Mouse (Mus musculus) intestine, postnatal 0 days (tissue): ENCODE results near the gene Fam20a. TPM values are rescaled to one million over a fixed set of nuclear protein-coding genes. Genes with fewer than 3 reads are reported as not detected.

Experiments
- ATAC-seq: fragments of 200-750 bp; cut with Nextera tagmentation; 2 replicates; pipeline ENCODE4 v1.8.0; 2017; ENCODE audit warnings: mild to moderate bottlenecking, moderate TSS enrichment, moderate library complexity
- H3K27ac ChIP-seq: fragments of 300-500 bp; sonication (generic); 2 replicates; pipeline ENCODE4 v1.5.1; 2014; ENCODE audit warnings: mild to moderate bottlenecking, low read depth, low read length, moderate library complexity
- H3K27me3 ChIP-seq: fragments of 300-500 bp; sonication (generic); replicated peaks from 2 replicates; pipeline ENCODE4 v1.6.1; 2014; ENCODE audit warnings: low read length, mixed read lengths; ENCODE audit not compliant: control insufficient read depth, insufficient read depth
- H3K36me3 ChIP-seq: fragments of 300-500 bp; sonication (generic); 2 replicates; pipeline ENCODE4 v1.6.1; 2014; ENCODE audit warnings: mild to moderate bottlenecking, moderate library complexity; ENCODE audit not compliant: control insufficient read depth, insufficient read depth
- H3K4me1 ChIP-seq: fragments of 300-500 bp; sonication (generic); replicated peaks from 2 replicates; pipeline ENCODE4 v1.6.1; 2014; ENCODE audit warnings: antibody characterized with exemption, low read length, mixed read lengths; ENCODE audit not compliant: control insufficient read depth, insufficient read depth
- H3K4me2 ChIP-seq: fragments of 300-500 bp; sonication (generic); replicated peaks from 2 replicates; pipeline ENCODE4 v1.6.1; 2014; ENCODE audit warnings: low read depth, mild to moderate bottlenecking, moderate library complexity
- H3K4me3 ChIP-seq: fragments of 300-500 bp; sonication (generic); 2 replicates; pipeline ENCODE4 v1.5.1; 2014; ENCODE audit warnings: low read depth, low read length
- H3K9ac ChIP-seq: fragments of 300-500 bp; sonication (generic); 2 replicates; pipeline ENCODE4 v1.6.1; 2014; ENCODE audit warnings: mild to moderate bottlenecking, low read depth, low read length
- H3K9me3 ChIP-seq: fragments of 300-500 bp; sonication (generic); 2 replicates; pipeline ENCODE4 v1.6.1; 2016; ENCODE audit warnings: mixed run types; ENCODE audit not compliant: control insufficient read depth
- CTCF ChIP-seq: sonication (generic); IDR thresholded peaks from 2 replicates; pipeline ENCODE4 v1.5.1; 2016; ENCODE audit warnings: low read depth, mild to moderate bottlenecking, control low read depth, antibody characterized with exemption, moderate library complexity
- WGBS: fragments of 180-500 bp; shearing (Covaris S2); extraction: QIAGEN DNeasy Blood & Tissue Kit; methylation state at CpG from one replicate; pipeline ENCODE4 v1.1.7; 2014; 5-methylcytosine and 5-hydroxymethylcytosine counted together
- polyA plus RNA-seq: library from polyadenylated mRNA; unstranded; fragments of >200 nt; fragmentation: Nextera tagmentation; extraction: Ambion mirVana; gene quantifications from 2 replicates; pipeline ENCODE4 v1.2.1, GENCODE M21; 2015

Fam20a gene
- polyA plus RNA-seq, 1 experiment from 2014 or later, result 2.5 TPM

- Histone ChIP-seq H3K4me3 (no peak overlapping the region), H3K27me3 (no peaks in the 10 kb centered on the region), H3K27ac (no peak overlapping the region), H3K9me3 (no peaks in the 10 kb centered on the region), H3K4me1 (no peaks in the 10 kb centered on the region), H3K36me3 (no peaks in the 10 kb centered on the region), H3K4me2 (no peak overlapping the region), H3K9ac (no peak overlapping the region)
- peak; percentile 61 for TF ChIP-seq CTCF
- 87% methylated on average over 4 of the region's 4 CpGs for WGBS
- no peak for ATAC-seq
Observed at GRCm38 (mm10) chr11:109627648-109628047, 94.4 kb downstream of the Fam20a start.

GRCm38 (mm10) chr11:109623238-109623637 lies 98.8 kb downstream of the Fam20a start:
- H3K27ac ChIP-seq, result no peak overlapping the region
- TF ChIP-seq CTCF, result no peak
- H3K9me3 ChIP-seq, result no peaks in the 10 kb centered on the region
- no peaks in the 10 kb centered on the region for H3K36me3 ChIP-seq
- no peak overlapping the region for H3K9ac ChIP-seq
- no peak for ATAC-seq
- WGBS, result 74% methylated on average over 7 of the region's 7 CpGs
- H3K4me2 ChIP-seq, result no peak overlapping the region
- H3K4me3 ChIP-seq, result no peak overlapping the region
- H3K27me3 ChIP-seq, result no peaks in the 10 kb centered on the region
- H3K4me1 ChIP-seq, result no peaks in the 10 kb centered on the region

- no peak overlapping the region for H3K9ac ChIP-seq
- no peak overlapping the region; the same call in 1 of the 2 replicates for H3K4me3 ChIP-seq
- TF ChIP-seq CTCF, result no peak
Observed at GRCm38 (mm10) chr11:109622518-109623037, 99.5 kb downstream of the Fam20a start.

GRCm38 (mm10) chr11:109621183-109621582 lies 100.9 kb downstream of the Fam20a start:
- no peak overlapping the region for H3K9ac ChIP-seq
- H3K27me3 ChIP-seq, result no peaks in the 10 kb centered on the region
- peak; percentile 87 for TF ChIP-seq CTCF
- 0 out of 2 replicates have a peak, but pooled peaks cover 5% of the 10 kb centered on the region for H3K4me1 ChIP-seq
- no peaks in the 10 kb centered on the region for H3K9me3 ChIP-seq
- no peak for ATAC-seq
- H3K4me3 ChIP-seq, result no peak overlapping the region
- no peak overlapping the region for H3K4me2 ChIP-seq
- H3K36me3 ChIP-seq, result no peaks in the 10 kb centered on the region
- H3K27ac ChIP-seq, result no peak overlapping the region
- 11% methylated on average over 2 of the region's 2 CpGs for WGBS

More at GRCm38 (mm10) chr11:109622518-109623037, 99.5 kb downstream of the Fam20a start:
- H3K36me3 ChIP-seq, result no peaks in the 10 kb centered on the region
- WGBS, result 23% methylated on average over 15 of the region's 15 CpGs
- H3K4me1 ChIP-seq, result no peaks in the 10 kb centered on the region
- no peaks in the 10 kb centered on the region for H3K27me3 ChIP-seq
- ATAC-seq, result no peak
- peak overlapping the region; percentile 37 for H3K4me2 ChIP-seq
- H3K27ac ChIP-seq, result no peak overlapping the region
- no peaks in the 10 kb centered on the region for H3K9me3 ChIP-seq

GRCm38 (mm10) chr11:109620356-109620755 lies 101.7 kb downstream of the Fam20a start:
- Histone ChIP-seq H3K36me3 (no peaks in the 10 kb centered on the region), H3K27ac (no peak overlapping the region), H3K4me1 (0 out of 2 replicates have a peak, but pooled peaks cover 5% of the 10 kb centered on the region), H3K9ac (no peak overlapping the region), H3K4me2 (no peak overlapping the region), H3K27me3 (no peaks in the 10 kb centered on the region), H3K9me3 (no peaks in the 10 kb centered on the region), H3K4me3 (no peak overlapping the region)
- ATAC-seq, result no peak
- 86% methylated on average over 6 of the region's 6 CpGs for WGBS
- no peak for TF ChIP-seq CTCF

Other genes with a start within 250 kb of the Fam20a start
- gene Arsg, start 248.9 kb downstream of the Fam20a start, polyA plus RNA-seq, result 50.9 and 54.4 TPM in 2 replicates
- gene Slc16a6, start 248.7 kb downstream of the Fam20a start, polyA plus RNA-seq, result 129 and 143 TPM in 2 replicates
- gene Wipi1, start 110.3 kb downstream of the Fam20a start, polyA plus RNA-seq, result 28.2 and 30.4 TPM in 2 replicates
- 180 and 188 TPM in 2 replicates for gene Prkar1a, start 72.9 kb downstream of the Fam20a start, polyA plus RNA-seq
- not detected in 2 replicates for gene 1700012B07Rik, start 105.8 kb upstream of the Fam20a start, polyA plus RNA-seq